Mouse (Mus musculus) intestine, postnatal 0 days (tissue): ENCODE measurements at regions not wholly inside any gene's neighbourhood (a gene's known extent, or its start where the extent isn't known, plus 50 kb on each side); places are given as distances from the start of the nearest gene placed in this dataset.
A peak's percentile ranks its signal among the peaks of the same experiment; 100 is the strongest.

ENCODE experiments used
- ATAC-seq: fragments of 200-750 bp; cut with Nextera tagmentation; 2 replicates; pipeline ENCODE4 v1.8.0; 2017; ENCODE audit warnings: mild to moderate bottlenecking, moderate TSS enrichment, moderate library complexity
- H3K27ac ChIP-seq: fragments of 300-500 bp; sonication (generic); 2 replicates; pipeline ENCODE4 v1.5.1; 2014; ENCODE audit warnings: mild to moderate bottlenecking, low read depth, low read length, moderate library complexity
- H3K27me3 ChIP-seq: fragments of 300-500 bp; sonication (generic); replicated peaks from 2 replicates; pipeline ENCODE4 v1.6.1; 2014; ENCODE audit warnings: low read length, mixed read lengths; ENCODE audit not compliant: control insufficient read depth, insufficient read depth
- H3K36me3 ChIP-seq: fragments of 300-500 bp; sonication (generic); 2 replicates; pipeline ENCODE4 v1.6.1; 2014; ENCODE audit warnings: mild to moderate bottlenecking, moderate library complexity; ENCODE audit not compliant: control insufficient read depth, insufficient read depth
- H3K4me1 ChIP-seq: fragments of 300-500 bp; sonication (generic); replicated peaks from 2 replicates; pipeline ENCODE4 v1.6.1; 2014; ENCODE audit warnings: antibody characterized with exemption, low read length, mixed read lengths; ENCODE audit not compliant: control insufficient read depth, insufficient read depth
- H3K4me2 ChIP-seq: fragments of 300-500 bp; sonication (generic); replicated peaks from 2 replicates; pipeline ENCODE4 v1.6.1; 2014; ENCODE audit warnings: low read depth, mild to moderate bottlenecking, moderate library complexity
- H3K4me3 ChIP-seq: fragments of 300-500 bp; sonication (generic); 2 replicates; pipeline ENCODE4 v1.5.1; 2014; ENCODE audit warnings: low read depth, low read length
- H3K9ac ChIP-seq: fragments of 300-500 bp; sonication (generic); 2 replicates; pipeline ENCODE4 v1.6.1; 2014; ENCODE audit warnings: mild to moderate bottlenecking, low read depth, low read length
- H3K9me3 ChIP-seq: fragments of 300-500 bp; sonication (generic); 2 replicates; pipeline ENCODE4 v1.6.1; 2016; ENCODE audit warnings: mixed run types; ENCODE audit not compliant: control insufficient read depth
- CTCF ChIP-seq: sonication (generic); IDR thresholded peaks from 2 replicates; pipeline ENCODE4 v1.5.1; 2016; ENCODE audit warnings: low read depth, mild to moderate bottlenecking, control low read depth, antibody characterized with exemption, moderate library complexity
- WGBS: fragments of 180-500 bp; shearing (Covaris S2); extraction: QIAGEN DNeasy Blood & Tissue Kit; methylation state at CpG from one replicate; pipeline ENCODE4 v1.1.7; 2014; 5-methylcytosine and 5-hydroxymethylcytosine counted together

- Histone ChIP-seq H3K9ac (no peak overlapping the region), H3K27me3 (peaks cover 17% of the 10 kb centered on the region; the same call in 1 of the 2 replicates)
These were observed 353.6 kb upstream of the Rarb start for GRCm38 (mm10) chr14:17172330-17173110.

DNA sequence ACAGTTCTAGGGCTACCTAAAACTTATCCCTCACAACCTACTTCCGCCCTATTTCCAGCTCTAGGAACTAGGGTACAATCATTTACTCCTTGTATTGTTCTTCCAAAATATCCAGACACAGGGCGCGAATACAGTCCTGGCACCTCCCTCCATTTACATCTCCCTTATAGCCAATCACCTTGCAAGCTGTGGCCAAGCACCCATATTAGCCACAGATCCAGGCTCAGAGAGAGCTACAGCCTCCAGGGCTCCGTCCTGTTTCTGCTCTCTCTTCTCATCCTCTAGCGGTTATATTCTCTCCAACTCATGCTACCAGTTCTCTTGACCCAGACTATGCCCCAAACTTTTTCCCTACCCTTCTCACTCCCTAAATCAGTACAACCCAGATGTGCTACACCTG is 352.9 kb upstream of the Rarb start:
- TF ChIP-seq CTCF: no peak
- peak overlapping the region; percentile 35; the same call in 1 of the 2 replicates for H3K4me3 ChIP-seq
- no peaks in the 10 kb centered on the region for H3K9me3 ChIP-seq
- peaks cover 17% of the 10 kb centered on the region; the same call in 1 of the 2 replicates for H3K27me3 ChIP-seq
- WGBS: 40% methylated on average over 5 of the region's 5 CpGs
- no peak for ATAC-seq
- peak overlapping the region; percentile 66; the same call in 1 of the 2 replicates for H3K4me2 ChIP-seq
- H3K27ac ChIP-seq: no peak overlapping the region
- H3K4me1 ChIP-seq: peaks cover 3% of the 10 kb centered on the region; the same call in 1 of the 2 replicates
- no peak overlapping the region for H3K9ac ChIP-seq
- H3K36me3 ChIP-seq: no peaks in the 10 kb centered on the region

More at GRCm38 (mm10) chr14:17172330-17173110, 353.6 kb upstream of the Rarb start:
- Histone ChIP-seq H3K36me3 (no peaks in the 10 kb centered on the region), H3K4me2 (peak overlapping the region; percentile 66), H3K9me3 (no peaks in the 10 kb centered on the region), H3K4me1 (peaks cover 3% of the 10 kb centered on the region; the same call in 1 of the 2 replicates), H3K27ac (no peak overlapping the region), H3K4me3 (peak overlapping the region; percentile 35)
- 2% methylated on average over 35 of the region's 35 CpGs for WGBS
- peak; percentile 92 for ATAC-seq
- peak; percentile 34 for TF ChIP-seq CTCF

DNA sequence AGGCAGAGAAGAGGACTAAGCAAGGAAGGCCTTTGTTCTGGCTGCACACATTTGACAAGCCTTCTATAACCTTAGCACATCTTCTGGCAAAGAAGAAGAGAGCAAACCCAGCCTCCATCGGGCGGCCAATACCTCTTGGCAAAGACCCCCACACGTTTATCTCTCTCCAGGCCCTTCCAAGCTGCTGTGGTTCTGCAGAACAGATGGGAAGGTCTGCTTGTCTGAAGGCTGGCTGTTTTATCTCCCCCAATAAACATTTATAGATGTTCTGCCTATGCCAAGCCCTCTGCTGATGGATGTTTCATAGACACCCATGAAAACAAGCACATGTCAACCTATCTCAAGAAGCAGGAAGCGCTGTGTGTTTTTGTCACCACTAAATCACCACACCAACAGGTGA is 339.4 kb upstream of the Rarb start:
- Histone ChIP-seq H3K9ac (no peak overlapping the region), H3K9me3 (no peaks in the 10 kb centered on the region), H3K27ac (no peak overlapping the region), H3K36me3 (no peaks in the 10 kb centered on the region), H3K4me1 (no peaks in the 10 kb centered on the region), H3K4me3 (no peak overlapping the region), H3K27me3 (no peaks in the 10 kb centered on the region), H3K4me2 (no peak overlapping the region)
- TF ChIP-seq CTCF: no peak
- ATAC-seq: no peak
- 67% methylated on average over 4 of the region's 4 CpGs for WGBS

GRCm38 (mm10) chr14:17156402-17156954 is 337.5 kb upstream of the Rarb start:
- Histone ChIP-seq H3K4me3 (no peak overlapping the region), H3K9ac (no peak overlapping the region), H3K27me3 (no peaks in the 10 kb centered on the region), H3K36me3 (no peaks in the 10 kb centered on the region), H3K4me1 (no peaks in the 10 kb centered on the region), H3K4me2 (no peak overlapping the region), H3K9me3 (no peaks in the 10 kb centered on the region), H3K27ac (no peak overlapping the region)
- TF ChIP-seq CTCF: no peak
- 72% methylated on average over 2 of the region's 2 CpGs for WGBS
- no peak for ATAC-seq

- Histone ChIP-seq H3K4me3 (no peak overlapping the region), H3K4me2 (no peak overlapping the region), H3K36me3 (no peaks in the 10 kb centered on the region), H3K27ac (no peak overlapping the region), H3K9ac (no peak overlapping the region), H3K4me1 (no peaks in the 10 kb centered on the region), H3K9me3 (no peaks in the 10 kb centered on the region), H3K27me3 (no peaks in the 10 kb centered on the region)
- ATAC-seq: no peak
- 90% methylated on average over 1 of the region's 1 CpGs for WGBS
- TF ChIP-seq CTCF: no peak
These were observed 301.7 kb upstream of the Rarb start for GRCm38 (mm10) chr14:17120679-17121078.

GRCm38 (mm10) chr14:17106668-17107067 is 287.7 kb upstream of the Rarb start:
- TF ChIP-seq CTCF: no peak
- Histone ChIP-seq H3K9ac (no peak overlapping the region), H3K27me3 (no peaks in the 10 kb centered on the region), H3K27ac (no peak overlapping the region), H3K4me2 (no peak overlapping the region), H3K9me3 (no peaks in the 10 kb centered on the region), H3K4me1 (no peaks in the 10 kb centered on the region), H3K4me3 (no peak overlapping the region), H3K36me3 (no peaks in the 10 kb centered on the region)
- ATAC-seq: no peak
- 87% methylated on average over 1 of the region's 1 CpGs for WGBS
